Mouse (Mus musculus) gastrocnemius, postnatal 10 days (tissue): Measurements from ENCODE around the gene Gm10424. TPM values are rescaled to one million over a fixed set of nuclear protein-coding genes. Genes with fewer than 3 reads are reported as not detected.
"Not testable (repeated sequence)": the region's sequence is repeated elsewhere in the genome, so short reads cannot be mapped to it uniquely, and the experiment has no call there.

Source experiments
- DNase-seq: peaks from one replicate; pipeline ENCODE4 v3.0.0; 2021; ENCODE audit warnings: mixed read lengths
- long read RNA-seq, 2 experiments: library from polyadenylated mRNA; stranded (forward); transcript quantifications; one replicate each; pipeline ENCODE4 v2.0.0; 2021
- total RNA-seq, 2 experiments: library from RNA; stranded (reverse); gene quantifications; 2 replicates each; pipeline ENCODE4 v1.2.3; 2021

The Gm10424 gene
- not detected for total RNA-seq
- long read RNA-seq, experiment 1: 0 reads
- long read RNA-seq, experiment 2: 0 reads

DNA sequence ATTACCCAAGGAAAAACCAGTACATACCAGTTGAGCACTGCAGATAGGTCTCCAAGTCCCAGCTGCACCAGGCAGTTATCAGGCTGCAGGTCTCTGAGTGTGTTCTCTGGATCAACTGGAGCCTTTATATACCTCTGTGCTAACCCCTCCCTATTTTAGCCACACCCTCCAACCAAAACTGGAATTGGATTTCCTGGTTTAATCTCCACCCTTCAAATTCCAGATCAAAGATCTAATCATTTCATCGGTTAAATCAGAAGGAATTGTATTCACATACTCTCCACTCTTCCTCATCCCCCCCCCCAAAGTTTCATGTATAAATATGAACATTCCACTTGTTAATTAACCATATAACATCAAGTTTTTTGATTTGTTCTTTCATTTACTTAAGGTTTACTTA lies at the start of gene Gm10424:
Gm10424 (minus strand) TSS at position 101 of the 400 bp plus-strand sequence.
- not testable (repeated sequence) for DNase-seq

DNA sequence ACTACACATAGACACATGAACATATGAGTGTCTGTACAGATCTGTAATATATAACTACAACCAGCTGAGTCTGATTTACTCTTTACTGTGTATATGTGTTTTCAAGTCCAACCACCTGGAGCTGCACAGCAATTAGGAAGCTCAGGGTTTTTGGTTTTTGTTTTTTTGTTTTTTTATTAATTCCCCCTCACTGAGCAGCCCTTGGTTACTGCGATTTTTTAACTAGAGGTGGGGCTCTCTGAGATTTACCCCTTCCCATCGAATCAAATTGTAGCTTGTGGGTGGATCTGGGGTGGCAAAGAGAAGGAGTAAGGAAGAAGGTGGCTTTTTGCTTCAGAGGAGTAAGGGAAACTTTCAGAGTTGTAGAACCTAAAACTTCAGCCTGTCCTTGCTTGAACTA lies 33.0 kb upstream of the Gm10424 start, which contains the start of gene Gm3259:
Gm3259 (plus strand) TSS at position 301 of the 400 bp plus-strand sequence.
- DNase-seq: not testable (repeated sequence)

Other genes with a start within 250 kb of the Gm10424 start
- not detected for gene Gm7942, start 165.8 kb downstream of the Gm10424 start, total RNA-seq
- not detected for gene Gm16513, start 90.1 kb downstream of the Gm10424 start, total RNA-seq
- gene Gm3259, start 33.1 kb upstream of the Gm10424 start, total RNA-seq: not detected
- not detected for gene D5Ertd577e, start 184.0 kb upstream of the Gm10424 start, total RNA-seq
- gene Gm3286, start 238.0 kb upstream of the Gm10424 start, total RNA-seq: not detected